Mouse (Mus musculus) stomach, embryonic 16.5 days (tissue): ENCODE data around the gene Thada. TPM values are rescaled to one million over a fixed set of nuclear protein-coding genes. Genes with fewer than 3 reads are reported as not detected.
A peak's percentile ranks its signal among the peaks of the same experiment; 100 is the strongest.

Source experiments
- ATAC-seq: fragments of 200-750 bp; cut with Nextera tagmentation; 2 replicates; pipeline ENCODE4 v1.8.0; 2017; ENCODE audit warnings: moderate number of reproducible peaks, moderate TSS enrichment; ENCODE audit not compliant: insufficient read depth, low FRiP score
- H3K27ac ChIP-seq: fragments of 300-500 bp; sonication (generic); 2 replicates; pipeline ENCODE4 v1.5.1; 2014; ENCODE audit warnings: low read length
- H3K27me3 ChIP-seq: fragments of 300-500 bp; sonication (generic); 2 replicates; pipeline ENCODE4 v1.6.1; 2014; ENCODE audit warnings: low read length, control low read depth, mixed read lengths; ENCODE audit not compliant: control insufficient read depth, insufficient read depth
- H3K36me3 ChIP-seq: fragments of 300-500 bp; sonication (generic); 2 replicates; pipeline ENCODE4 v1.6.1; 2014; ENCODE audit warnings: low read length; ENCODE audit not compliant: control insufficient read depth, insufficient read depth
- H3K4me1 ChIP-seq: fragments of 300-500 bp; sonication (generic); 2 replicates; pipeline ENCODE4 v1.6.1; 2014; ENCODE audit warnings: low read length, control low read depth, mixed read lengths; ENCODE audit not compliant: control insufficient read depth, insufficient read depth
- H3K4me2 ChIP-seq: fragments of 300-500 bp; sonication (generic); 2 replicates; pipeline ENCODE4 v1.6.1; 2014; ENCODE audit warnings: low read depth, low read length, mixed read lengths
- H3K4me3 ChIP-seq: fragments of 300-500 bp; sonication (generic); replicated peaks from 2 replicates; pipeline ENCODE4 v1.5.1; 2014; ENCODE audit warnings: mild to moderate bottlenecking, low read length
- H3K9ac ChIP-seq: fragments of 300-500 bp; sonication (generic); 2 replicates; pipeline ENCODE4 v1.6.1; 2014; ENCODE audit warnings: low read length
- H3K9me3 ChIP-seq: fragments of 300-500 bp; sonication (generic); replicated peaks from 2 replicates; pipeline ENCODE4 v1.6.1; 2016; ENCODE audit warnings: low read length, control low read depth; ENCODE audit not compliant: control insufficient read depth
- WGBS: fragments of 180-500 bp; shearing (Covaris S2); extraction: QIAGEN DNeasy Blood & Tissue Kit; methylation state at CpG from one replicate; pipeline ENCODE4 v1.1.7; 2014; 5-methylcytosine and 5-hydroxymethylcytosine counted together
- polyA plus RNA-seq: library from polyadenylated mRNA; unstranded; fragments of >200 nt; fragmentation: Nextera tagmentation; extraction: Ambion mirVana; gene quantifications from 2 replicates; pipeline ENCODE4 v1.2.1, GENCODE M21; 2015

The Thada gene
- polyA plus RNA-seq, 1 experiment from 2014 or later: 7.4 TPM

DNA sequence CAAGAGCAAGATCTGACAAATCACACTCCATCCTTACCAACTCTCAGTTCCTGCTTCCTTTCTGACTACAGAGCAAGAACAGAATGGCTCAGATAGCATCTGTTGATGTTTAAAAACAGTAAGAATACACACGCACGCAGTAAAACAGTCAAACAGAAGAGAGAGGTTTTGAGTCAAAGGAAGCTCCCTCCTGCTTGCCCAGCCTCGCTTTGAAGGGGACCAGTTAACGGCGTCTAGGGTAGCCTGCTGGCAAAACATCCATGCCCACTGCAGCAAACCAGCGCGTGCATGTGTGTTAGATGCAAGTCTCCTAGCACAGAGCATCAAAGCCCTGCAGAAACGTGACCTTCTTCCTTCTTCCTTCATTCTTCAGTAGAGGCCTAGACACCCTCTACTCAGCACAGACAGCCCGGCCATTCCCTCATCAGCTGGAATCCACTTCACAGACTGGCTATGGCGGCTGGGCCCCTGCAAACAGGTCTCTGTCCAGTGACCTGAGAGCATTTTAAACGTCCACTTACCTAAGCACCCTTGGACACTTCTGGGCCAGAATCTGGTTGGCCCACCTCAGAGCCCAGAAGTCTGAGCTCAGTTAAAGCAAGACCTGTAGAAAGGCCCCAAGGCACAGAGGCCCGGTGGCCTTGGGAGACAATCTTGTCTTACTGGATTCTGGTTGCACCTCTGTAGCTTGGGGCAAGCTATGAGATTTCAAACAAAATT, 302.8 kb downstream of the Thada start:
- Histone ChIP-seq H3K27ac (no peak overlapping the region), H3K4me1 (peaks cover 22% of the 10 kb centered on the region), H3K9me3 (no peaks in the 10 kb centered on the region), H3K27me3 (no peaks in the 10 kb centered on the region), H3K4me3 (no peak overlapping the region), H3K9ac (no peak overlapping the region), H3K4me2 (no peak overlapping the region), H3K36me3 (no peaks in the 10 kb centered on the region)
- 78% methylated on average over 12 of the region's 12 CpGs for WGBS
- no peak for ATAC-seq

- 67% methylated on average over 8 of the region's 8 CpGs for WGBS
- Histone ChIP-seq H3K27ac (no peak overlapping the region), H3K4me3 (no peak overlapping the region), H3K4me1 (peaks cover 25% of the 10 kb centered on the region), H3K9ac (no peak overlapping the region; the same call in 1 of the 2 replicates), H3K9me3 (no peaks in the 10 kb centered on the region), H3K27me3 (no peaks in the 10 kb centered on the region), H3K4me2 (no peak overlapping the region), H3K36me3 (no peaks in the 10 kb centered on the region)
- no peak for ATAC-seq
Observed at GRCm38 (mm10) chr17:84162211-84162760, 303.7 kb downstream of the Thada start.

GRCm38 (mm10) chr17:84161231-84161854, 304.7 kb downstream of the Thada start:
- 19% methylated on average over 6 of the region's 6 CpGs for WGBS
- Histone ChIP-seq H3K27me3 (no peaks in the 10 kb centered on the region), H3K4me1 (peaks cover 31% of the 10 kb centered on the region), H3K9ac (peak overlapping the region; percentile 38; the same call in 1 of the 2 replicates), H3K9me3 (no peaks in the 10 kb centered on the region), H3K27ac (peak overlapping the region; percentile 75), H3K36me3 (no peaks in the 10 kb centered on the region), H3K4me3 (no peak overlapping the region), H3K4me2 (no peak overlapping the region)
- ATAC-seq: no peak; the same call in 1 of the 2 replicates

DNA sequence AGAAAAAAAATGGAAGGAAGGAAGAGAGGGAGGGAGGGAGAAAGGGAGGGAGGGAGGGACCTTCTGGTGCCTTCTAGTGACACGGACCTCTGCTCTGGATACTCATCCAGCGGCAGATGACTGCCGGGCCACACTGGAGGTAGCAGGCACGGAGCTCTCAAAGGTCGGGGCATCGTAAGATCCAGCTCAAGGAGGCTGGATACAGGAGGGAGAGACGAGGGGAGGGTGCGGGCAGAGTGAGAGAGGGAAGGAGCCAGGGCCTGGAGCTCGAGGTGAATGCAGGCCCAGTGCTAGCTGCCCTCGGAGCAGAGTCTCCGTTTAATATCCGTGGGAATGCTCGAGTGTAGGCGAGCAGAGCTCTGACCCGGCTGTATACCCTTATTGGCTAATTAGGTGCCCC, 307.1 kb downstream of the Thada start:
- WGBS: 65% methylated on average over 15 of the region's 15 CpGs
- Histone ChIP-seq H3K4me3 (no peak overlapping the region), H3K9me3 (no peaks in the 10 kb centered on the region), H3K27ac (no peak overlapping the region), H3K4me2 (no peak overlapping the region), H3K4me1 (peaks cover 31% of the 10 kb centered on the region), H3K27me3 (no peaks in the 10 kb centered on the region), H3K36me3 (no peaks in the 10 kb centered on the region), H3K9ac (no peak overlapping the region)
- no peak for ATAC-seq

GRCm38 (mm10) chr17:84158461-84158795, 307.6 kb downstream of the Thada start:
- Histone ChIP-seq H3K4me2 (no peak overlapping the region), H3K9ac (no peak overlapping the region; the same call in 1 of the 2 replicates), H3K4me1 (peaks cover 31% of the 10 kb centered on the region), H3K27me3 (no peaks in the 10 kb centered on the region), H3K36me3 (no peaks in the 10 kb centered on the region), H3K27ac (peak overlapping the region; percentile 97), H3K4me3 (no peak overlapping the region), H3K9me3 (no peaks in the 10 kb centered on the region)
- WGBS: 83% methylated on average over 12 of the region's 12 CpGs
- no peak for ATAC-seq

- H3K4me2 ChIP-seq: peak overlapping the region; percentile 23; the same call in 1 of the 2 replicates
- no peak for ATAC-seq
- peak overlapping the region; percentile 48 for H3K9ac ChIP-seq
- H3K27ac ChIP-seq: peak overlapping the region; percentile 97
- 58% methylated on average over 6 of the region's 6 CpGs for WGBS
- H3K4me1 ChIP-seq: peaks cover 34% of the 10 kb centered on the region
- no peaks in the 10 kb centered on the region for H3K9me3 ChIP-seq
- no peaks in the 10 kb centered on the region for H3K36me3 ChIP-seq
- H3K27me3 ChIP-seq: no peaks in the 10 kb centered on the region
- H3K4me3 ChIP-seq: no peak overlapping the region
Observed at GRCm38 (mm10) chr17:84157743-84158460, 308.1 kb downstream of the Thada start.

- no peak overlapping the region for H3K4me3 ChIP-seq
- peak overlapping the region; percentile 32 for H3K4me2 ChIP-seq
- ATAC-seq: peak; percentile 87
- no peaks in the 10 kb centered on the region for H3K36me3 ChIP-seq
- H3K27ac ChIP-seq: peak overlapping the region; percentile 97
- no peaks in the 10 kb centered on the region for H3K9me3 ChIP-seq
- H3K9ac ChIP-seq: peak overlapping the region; percentile 57
- 41% methylated on average over 19 of the region's 19 CpGs for WGBS
- H3K27me3 ChIP-seq: no peaks in the 10 kb centered on the region
- peaks cover 35% of the 10 kb centered on the region for H3K4me1 ChIP-seq
Observed at GRCm38 (mm10) chr17:84156748-84157742, 309.0 kb downstream of the Thada start.

DNA sequence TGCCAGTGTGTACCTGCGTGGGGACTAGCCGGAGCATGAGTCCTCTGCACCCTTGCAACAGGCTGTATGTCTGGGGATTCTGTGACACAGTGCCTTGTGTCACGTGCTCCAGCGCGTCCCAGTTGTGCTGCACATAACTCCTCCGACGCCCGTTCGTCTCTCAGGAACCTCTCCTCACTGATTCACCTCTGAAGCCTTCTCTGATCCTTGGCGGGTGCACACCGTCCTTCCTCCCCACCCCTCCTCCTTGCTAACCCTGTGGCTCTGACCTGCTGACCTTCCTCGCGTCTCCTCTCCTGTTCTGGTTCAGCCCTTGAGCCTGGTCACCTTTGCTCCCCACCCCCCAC, 309.8 kb downstream of the Thada start:
- WGBS: 47% methylated on average over 13 of the region's 13 CpGs
- Histone ChIP-seq H3K27me3 (no peaks in the 10 kb centered on the region), H3K9me3 (no peaks in the 10 kb centered on the region), H3K4me1 (peaks cover 31% of the 10 kb centered on the region), H3K4me3 (no peak overlapping the region), H3K4me2 (no peak overlapping the region), H3K9ac (peak overlapping the region; percentile 29), H3K36me3 (no peaks in the 10 kb centered on the region), H3K27ac (peak overlapping the region; percentile 97)
- no peak for ATAC-seq
